Mouse (Mus musculus): ENCODE data around the gene Sdk1.

GRCm38 (mm10) chr5:141988685-141989084 is 747.4 kb downstream of the Sdk1 start:
- no peak for TF ChIP-seq POLR2A (IDR thresholded peaks at IDR 0.05; ENCODE audit: insufficient read depth, low read depth, low read length)
- no peak for TF ChIP-seq EP300 (IDR thresholded peaks at IDR 0.05; ENCODE audit: insufficient read depth, low read depth, low read length)

All from heart, adult 2 months (tissue).